Mouse (Mus musculus) forebrain, postnatal 0 days (tissue): ENCODE data around the gene Kmt5a. TPM values are rescaled to one million over a fixed set of nuclear protein-coding genes. Genes with fewer than 3 reads are reported as not detected.

Experiments used
- ATAC-seq: fragments of 200-750 bp; cut with Nextera tagmentation; 2 replicates; pipeline ENCODE4 v1.8.0; 2017; ENCODE audit warnings: mild to moderate bottlenecking, moderate library complexity
- DNase-seq: peaks from one replicate; pipeline ENCODE4 v3.0.0-alpha.2; 2015
- H3K27ac ChIP-seq: fragments of 300-500 bp; sonication (generic); 2 replicates; pipeline ENCODE4 v1.5.1; 2014; ENCODE audit warnings: low read depth, mild to moderate bottlenecking, antibody characterized with exemption, low read length, moderate library complexity, mixed read lengths
- H3K27me3 ChIP-seq: fragments of 300-500 bp; sonication (generic); 2 replicates; pipeline ENCODE4 v1.6.1; 2014; ENCODE audit warnings: mild to moderate bottlenecking, low read length, mixed read lengths; ENCODE audit not compliant: insufficient read depth
- H3K36me3 ChIP-seq: fragments of 300-500 bp; sonication (generic); 2 replicates; pipeline ENCODE4 v1.6.1; 2014; ENCODE audit warnings: mild to moderate bottlenecking, moderate library complexity; ENCODE audit not compliant: insufficient read depth
- H3K4me1 ChIP-seq: fragments of 300-500 bp; sonication (generic); 2 replicates; pipeline ENCODE4 v1.6.1; 2014; ENCODE audit warnings: antibody characterized with exemption; ENCODE audit not compliant: insufficient read depth
- H3K4me2 ChIP-seq: fragments of 300-500 bp; sonication (generic); 2 replicates; pipeline ENCODE4 v1.6.1; 2014; ENCODE audit warnings: low read depth, mild to moderate bottlenecking, moderate library complexity
- H3K4me3 ChIP-seq: fragments of 300-500 bp; sonication (generic); 2 replicates; pipeline ENCODE4 v1.5.1; 2014; ENCODE audit warnings: low read depth, low read length, mixed read lengths
- H3K9ac ChIP-seq: fragments of 300-500 bp; sonication (generic); 2 replicates; pipeline ENCODE4 v1.6.1; 2014; ENCODE audit warnings: mild to moderate bottlenecking
- H3K9me3 ChIP-seq: fragments of 300-500 bp; sonication (generic); 2 replicates; pipeline ENCODE4 v1.6.1; 2016; ENCODE audit warnings: low read length
- CTCF ChIP-seq: sonication (generic); IDR thresholded peaks from 2 replicates; pipeline ENCODE4 v1.5.1; 2016; ENCODE audit warnings: antibody characterized with exemption, control low read depth, low read depth
- WGBS: fragments of 180-500 bp; shearing (Covaris S2); extraction: QIAGEN DNeasy Blood & Tissue Kit; methylation state at CpG from one replicate; pipeline ENCODE4 v1.1.7; 2014; 5-methylcytosine and 5-hydroxymethylcytosine counted together
- polyA plus RNA-seq: library from polyadenylated mRNA; unstranded; fragments of >200 nt; fragmentation: Nextera tagmentation; extraction: Ambion mirVana; gene quantifications from 2 replicates; pipeline ENCODE4 v1.2.1, GENCODE M21; 2015
- total RNA-seq: library from RNA; depleted of rRNA; stranded (reverse); fragments of >200 nt; gene quantifications from 2 replicates; pipeline ENCODE4 v1.2.3, GENCODE M21; 2014

The Kmt5a gene
- total and polyA plus RNA-seq, 2 experiments from 2014 or later: 23.6 to 45.0 TPM

DNA sequence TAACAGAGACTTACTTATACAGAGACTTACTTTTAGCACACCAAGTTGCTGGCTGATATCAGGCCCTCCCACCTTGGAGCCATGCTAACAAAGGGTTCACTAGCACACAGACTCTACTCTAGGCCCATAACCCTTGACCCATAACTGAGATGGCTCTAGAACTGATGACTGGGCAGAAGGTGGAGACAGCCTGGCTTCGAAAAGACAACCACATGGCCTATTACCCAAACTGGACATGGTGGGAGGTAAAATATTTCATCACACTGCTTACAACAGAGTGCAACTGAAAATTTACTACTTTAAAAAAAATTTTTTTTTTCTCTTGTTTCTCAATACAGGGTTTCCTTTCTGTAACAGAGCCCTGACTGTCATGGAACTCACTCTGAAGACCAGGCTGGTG, 28.0 kb downstream of the Kmt5a start:
- H3K4me3 ChIP-seq: no peak overlapping the region
- H3K36me3 ChIP-seq: peaks cover 37% of the 10 kb centered on the region
- H3K4me1 ChIP-seq: no peaks in the 10 kb centered on the region
- no peak overlapping the region for H3K27ac ChIP-seq
- H3K27me3 ChIP-seq: no peaks in the 10 kb centered on the region
- H3K4me2 ChIP-seq: no peak overlapping the region
- H3K9ac ChIP-seq: no peak overlapping the region
- no peak for TF ChIP-seq CTCF
- no peak for DNase-seq
- ATAC-seq: no peak
- WGBS: 89% methylated on average over 1 of the region's 1 CpGs
- no peaks in the 10 kb centered on the region for H3K9me3 ChIP-seq

DNA sequence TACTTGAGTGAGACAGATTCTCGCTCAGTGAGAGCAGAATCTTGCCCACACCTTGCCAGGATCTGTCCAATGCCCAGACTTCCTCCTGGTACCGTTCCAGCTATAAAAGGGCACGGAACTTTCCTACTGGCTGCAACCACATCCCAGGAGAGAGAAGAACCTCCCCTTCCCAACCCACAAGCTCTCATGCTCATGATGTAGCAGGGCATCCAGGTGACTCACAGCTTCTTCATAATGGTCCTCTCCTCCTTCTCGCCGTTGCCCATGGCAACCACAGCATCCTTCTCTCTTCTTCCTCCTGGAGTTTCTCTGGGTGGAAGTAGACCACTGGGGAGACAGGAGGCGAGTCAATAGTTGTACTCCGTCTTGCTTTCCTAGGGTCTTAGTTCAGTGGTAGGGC, 28.6 kb downstream of the Kmt5a start:
- TF ChIP-seq CTCF: no peak
- 92% methylated on average over 7 of the region's 7 CpGs for whole genome bisulfite sequencing
- Histone ChIP-seq H3K9me3 (no peaks in the 10 kb centered on the region), H3K27ac (no peak overlapping the region), H3K4me3 (no peak overlapping the region), H3K36me3 (peaks cover 31% of the 10 kb centered on the region), H3K9ac (no peak overlapping the region), H3K4me2 (no peak overlapping the region), H3K27me3 (no peaks in the 10 kb centered on the region), H3K4me1 (no peaks in the 10 kb centered on the region)
- ATAC-seq: no peak
- no peak for DNase-seq

DNA sequence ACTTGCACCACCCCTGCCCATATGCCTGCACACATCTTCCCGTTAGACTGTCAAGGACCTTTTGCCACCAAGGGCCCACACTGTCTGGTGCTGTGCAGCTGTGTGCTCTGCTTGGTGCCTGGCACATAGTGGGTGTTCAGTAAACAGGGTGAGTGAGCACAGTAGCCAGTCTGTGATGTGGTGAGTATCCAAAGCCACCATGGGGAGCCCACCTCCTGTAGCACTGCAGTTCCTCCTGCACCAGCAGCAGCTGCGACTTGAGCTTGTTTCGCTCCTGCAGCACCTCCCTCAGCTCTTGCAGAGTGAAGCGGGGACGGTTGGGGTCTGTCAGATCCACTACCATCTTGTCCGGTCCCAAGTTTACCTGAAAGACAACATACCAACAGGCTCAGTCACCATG, 29.8 kb downstream of the Kmt5a start:
- no peak for DNase-seq
- peaks cover 25% of the 10 kb centered on the region; the same call in 1 of the 2 replicates for H3K36me3 ChIP-seq
- ATAC-seq: no peak
- no peak overlapping the region for H3K4me3 ChIP-seq
- WGBS: 96% methylated on average over 6 of the region's 6 CpGs
- H3K4me1 ChIP-seq: no peaks in the 10 kb centered on the region
- no peak for TF ChIP-seq CTCF
- no peak overlapping the region for H3K27ac ChIP-seq
- H3K4me2 ChIP-seq: no peak overlapping the region
- no peak overlapping the region for H3K9ac ChIP-seq
- H3K27me3 ChIP-seq: no peaks in the 10 kb centered on the region
- H3K9me3 ChIP-seq: no peaks in the 10 kb centered on the region

DNA sequence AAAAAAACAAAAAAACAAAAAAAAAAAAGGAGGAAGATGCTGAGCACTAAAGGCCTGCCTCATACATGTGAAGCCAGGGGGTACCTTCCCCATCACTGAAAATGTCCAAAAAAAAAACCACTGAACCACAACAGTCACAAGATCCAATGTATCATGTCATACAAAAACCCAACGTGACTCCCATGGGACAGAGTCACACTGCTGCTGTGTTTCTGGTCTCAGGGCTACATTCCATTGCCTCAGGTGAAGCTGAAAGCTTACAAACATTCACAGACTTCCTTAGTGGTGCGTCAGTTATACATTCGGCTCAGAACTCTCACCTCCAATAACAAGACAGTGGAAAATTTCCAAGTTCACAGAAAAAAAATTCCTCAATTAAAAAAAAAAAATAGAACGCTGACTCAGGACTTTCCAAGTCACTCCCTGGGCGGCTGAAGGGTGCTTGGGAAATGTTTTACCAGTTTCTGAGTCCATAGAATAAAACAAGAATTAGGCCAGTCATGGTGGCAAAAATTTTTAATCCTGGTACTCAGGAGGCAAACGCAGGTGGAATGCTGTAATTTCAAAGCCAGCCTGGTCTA, 31.0 kb downstream of the Kmt5a start:
- 87% methylated on average over 6 of the region's 6 CpGs for WGBS
- no peak for TF ChIP-seq CTCF
- ATAC-seq (no peak), DNase-seq (no peak)
- H3K4me2 ChIP-seq: no peak overlapping the region
- peaks cover 25% of the 10 kb centered on the region; the same call in 1 of the 2 replicates for H3K36me3 ChIP-seq
- no peak overlapping the region for H3K9ac ChIP-seq
- H3K4me1 ChIP-seq: no peaks in the 10 kb centered on the region; the same call in 1 of the 2 replicates
- H3K4me3 ChIP-seq: no peak overlapping the region
- no peak overlapping the region for H3K27ac ChIP-seq
- H3K9me3 ChIP-seq: no peaks in the 10 kb centered on the region
- no peaks in the 10 kb centered on the region for H3K27me3 ChIP-seq

DNA sequence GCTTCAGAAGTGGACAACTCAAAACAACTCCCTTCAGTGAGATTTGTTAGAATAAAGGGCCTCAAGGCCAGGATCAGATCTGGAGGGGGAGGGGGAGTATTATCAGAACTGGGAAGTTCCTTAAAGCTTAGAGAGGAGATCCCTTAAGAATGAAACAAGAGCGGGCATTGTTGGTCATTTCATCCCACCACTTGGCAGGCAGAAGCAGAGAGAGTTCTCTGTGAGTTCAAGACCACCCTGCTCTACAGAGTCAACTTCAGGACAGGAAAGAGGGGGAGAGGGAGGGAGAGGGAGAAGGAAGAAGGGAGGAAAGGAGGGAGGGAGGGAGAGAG, 39.1 kb downstream of the Kmt5a start:
- H3K4me2 ChIP-seq: peak overlapping the region; percentile 76
- H3K36me3 ChIP-seq: no peaks in the 10 kb centered on the region
- DNase-seq: no peak
- H3K27me3 ChIP-seq: no peaks in the 10 kb centered on the region
- H3K9ac ChIP-seq: no peak overlapping the region
- 0 out of 2 replicates have a peak overlapping the region, but pooled peaks have one; percentile 79 for H3K4me3 ChIP-seq
- ATAC-seq: no peak
- H3K9me3 ChIP-seq: no peaks in the 10 kb centered on the region
- no peak overlapping the region; the same call in 1 of the 2 replicates for H3K27ac ChIP-seq
- TF ChIP-seq CTCF: no peak
- WGBS: 79% methylated on average over 1 of the region's 1 CpGs
- H3K4me1 ChIP-seq: peaks cover 4% of the 10 kb centered on the region

DNA sequence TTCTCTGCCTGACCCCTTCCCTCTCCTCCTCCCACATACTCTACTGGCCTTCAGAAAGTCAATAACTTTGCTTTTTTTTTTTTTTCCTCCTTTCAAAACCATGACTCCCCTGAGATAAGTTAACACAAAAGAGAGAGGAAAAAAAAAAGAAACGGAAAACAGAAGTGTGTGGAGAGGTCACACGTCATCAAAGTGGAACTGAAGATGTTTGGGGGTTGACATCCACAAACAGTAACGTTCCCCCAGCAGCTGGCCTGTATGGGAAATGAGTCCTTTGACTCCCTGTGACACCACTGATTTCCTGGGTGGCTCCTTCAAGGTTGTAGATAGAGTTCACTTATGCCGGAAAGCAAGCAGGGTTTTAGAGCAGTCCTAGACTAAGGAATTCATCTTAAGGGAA, 40.4 kb downstream of the Kmt5a start:
- no peaks in the 10 kb centered on the region for H3K27me3 ChIP-seq
- H3K4me3 ChIP-seq: no peak overlapping the region
- no peak for DNase-seq
- H3K27ac ChIP-seq: no peak overlapping the region
- no peak overlapping the region for H3K9ac ChIP-seq
- no peaks in the 10 kb centered on the region for H3K36me3 ChIP-seq
- no peak for ATAC-seq
- WGBS: 81% methylated on average over 4 of the region's 4 CpGs
- no peak overlapping the region for H3K4me2 ChIP-seq
- H3K9me3 ChIP-seq: no peaks in the 10 kb centered on the region
- peaks cover 8% of the 10 kb centered on the region for H3K4me1 ChIP-seq
- no peak for TF ChIP-seq CTCF

DNA sequence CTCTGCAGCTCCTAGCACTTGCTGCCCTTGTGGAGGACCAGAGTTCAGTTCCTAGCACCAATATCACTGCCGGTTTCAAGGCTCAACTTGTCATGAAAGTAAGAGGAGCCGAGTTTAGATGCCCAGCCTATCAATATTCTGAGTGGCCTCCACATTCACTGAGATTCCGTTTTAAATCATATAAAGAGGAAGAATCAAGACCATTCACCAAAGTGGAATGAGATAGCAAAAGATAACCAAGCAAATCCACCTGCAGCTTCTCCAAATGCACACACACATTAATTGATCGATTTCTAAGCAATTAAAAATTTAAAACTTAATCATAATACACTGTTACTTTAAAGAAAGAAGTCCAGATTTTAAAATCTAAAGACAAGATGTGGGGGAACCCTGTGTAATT, 42.0 kb downstream of the Kmt5a start:
- Histone ChIP-seq H3K4me2 (no peak overlapping the region), H3K9ac (no peak overlapping the region), H3K4me1 (peaks cover 8% of the 10 kb centered on the region; the same call in 1 of the 2 replicates), H3K27ac (no peak overlapping the region), H3K4me3 (no peak overlapping the region), H3K36me3 (no peaks in the 10 kb centered on the region), H3K9me3 (no peaks in the 10 kb centered on the region), H3K27me3 (no peaks in the 10 kb centered on the region)
- WGBS: 90% methylated on average over 4 of the region's 4 CpGs
- TF ChIP-seq CTCF: no peak
- ATAC-seq: no peak
- no peak for DNase-seq
